Mouse (Mus musculus) spleen, postnatal 4 days (tissue): ENCODE results near the gene Irf1.

ENCODE experiments used
- DNase-seq, 2 experiments: peaks; one replicate each; pipeline ENCODE4 v3.0.0; 2022; ENCODE audit warnings: low spot score in 2 of 2

Gene Irf1

DNA sequence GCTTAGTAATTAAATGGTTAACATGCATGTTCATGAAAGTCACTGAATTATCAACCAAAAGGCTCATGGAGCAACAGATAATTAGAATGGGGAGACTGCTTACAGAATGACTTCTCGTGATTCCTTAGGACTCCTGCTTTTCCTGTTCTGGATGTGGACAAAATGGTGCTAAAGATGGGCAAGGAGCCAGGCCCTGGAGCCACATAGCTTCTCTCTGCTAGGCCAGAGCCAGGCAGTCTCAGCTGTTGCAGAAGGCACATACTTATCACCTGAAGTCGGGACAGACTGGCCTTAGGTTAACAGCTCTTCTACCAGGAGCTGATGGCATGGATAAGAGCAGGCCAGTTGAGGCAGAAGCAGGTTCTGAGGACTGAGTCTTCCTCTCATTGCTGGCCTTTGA lies 40.9 kb downstream of the Irf1 start:
- no peak for DNase-seq

DNA sequence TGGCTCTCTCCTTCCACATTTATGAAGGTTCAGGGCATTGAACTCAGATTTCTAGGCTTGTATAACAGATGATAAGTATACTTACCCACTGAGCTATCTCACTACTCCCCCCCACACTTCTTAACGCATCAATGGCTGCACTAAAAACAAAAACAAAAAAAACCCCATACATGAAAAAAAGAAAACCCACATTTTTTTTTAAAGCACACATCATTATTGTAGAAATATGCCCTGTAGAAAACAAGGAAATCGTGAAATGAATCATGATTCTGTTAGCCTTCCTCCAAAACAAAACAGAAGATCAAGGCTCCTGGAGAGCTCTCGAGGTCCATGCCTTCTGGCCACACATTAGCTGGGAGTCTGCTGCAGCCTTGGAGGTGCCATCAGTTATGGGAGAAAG lies 41.5 kb downstream of the Irf1 start:
- DNase-seq: no peak

DNA sequence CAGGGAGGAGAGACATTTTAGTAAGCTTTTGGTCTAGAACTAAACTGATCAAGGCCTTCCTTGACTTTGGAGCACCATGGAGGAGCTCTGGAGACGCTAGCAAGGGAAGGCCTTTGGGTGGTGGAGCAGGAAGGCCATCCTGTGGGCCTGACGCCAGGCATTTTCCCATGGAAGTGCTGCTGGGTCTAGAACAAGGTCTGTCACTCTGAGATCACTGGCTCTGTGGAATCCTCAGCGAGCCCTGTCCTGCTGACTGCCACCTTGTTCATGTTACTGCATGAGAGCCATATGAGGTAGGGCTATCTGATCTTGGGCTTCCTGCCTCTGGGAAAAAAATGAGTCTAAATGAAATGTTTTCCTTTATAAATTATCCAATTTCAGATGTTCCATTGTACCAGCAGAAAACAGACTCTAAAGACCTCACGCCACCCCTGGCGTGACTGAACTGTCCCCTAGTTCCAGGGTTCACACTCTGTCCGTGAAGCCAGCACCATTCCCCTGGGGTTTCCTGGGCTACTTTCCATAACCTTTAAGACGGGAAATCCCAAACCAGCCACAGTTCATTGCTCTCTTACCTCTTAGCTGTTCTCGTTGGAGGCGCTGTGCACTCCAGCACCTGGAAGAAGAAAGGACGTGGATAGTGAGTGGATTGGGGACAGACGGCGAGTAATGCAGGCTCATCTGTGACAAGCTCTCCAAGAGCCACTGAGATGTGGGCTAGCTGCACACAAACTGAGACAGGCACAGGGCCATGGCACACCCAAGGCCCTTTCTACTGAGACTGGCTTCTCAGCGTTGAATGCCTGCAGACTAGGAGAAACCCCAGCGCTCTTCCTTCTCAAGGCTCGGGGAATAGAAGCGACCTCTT lies 43.4 kb downstream of the Irf1 start:
- no peak for DNase-seq

DNA sequence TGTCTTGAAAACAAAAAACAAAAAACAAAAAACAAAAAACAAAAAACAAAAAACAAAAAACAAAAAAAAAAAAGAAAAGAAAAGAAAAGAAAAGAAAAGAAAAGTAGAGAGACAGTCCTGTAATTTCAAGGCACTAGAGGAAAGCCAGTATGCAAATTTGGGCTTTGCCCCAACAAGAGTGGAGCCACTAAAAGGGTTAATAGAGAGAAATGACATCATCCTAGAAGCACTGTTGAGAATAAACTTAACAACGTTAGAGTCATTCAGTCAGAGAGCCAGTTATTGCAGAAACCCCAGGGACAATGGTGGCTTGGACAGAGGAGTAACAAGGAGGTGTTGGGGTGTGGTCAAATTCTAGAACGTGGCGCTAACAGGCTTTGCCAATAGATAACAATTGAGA lies 45.0 kb downstream of the Irf1 start:
- no peak for DNase-seq

DNA sequence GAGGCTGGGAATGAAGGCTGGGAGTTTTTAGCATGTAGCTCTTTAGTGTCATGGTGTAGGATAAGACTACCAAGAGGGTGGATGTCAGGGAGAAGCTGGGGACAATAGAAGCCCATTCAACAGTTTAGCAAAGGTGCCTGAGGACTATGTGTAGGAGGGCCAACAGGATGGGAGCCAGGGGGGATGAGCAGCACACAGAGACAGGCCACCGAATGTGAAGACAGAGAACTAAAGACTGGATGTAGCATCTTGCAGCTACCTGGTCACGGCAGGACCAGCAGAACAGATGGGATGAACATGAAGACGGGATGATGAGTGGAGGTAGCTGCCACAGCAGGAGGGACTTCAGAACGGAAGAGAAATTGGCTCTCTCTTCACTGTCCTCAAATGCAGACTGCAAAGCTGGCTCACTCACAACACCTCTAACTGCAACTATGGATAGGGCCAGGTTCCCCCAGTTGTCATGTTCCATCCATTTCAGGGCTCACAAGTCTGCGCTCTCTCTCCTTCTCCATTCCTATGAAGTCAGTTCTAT lies 47.1 kb downstream of the Irf1 start:
- DNase-seq: no peak

DNA sequence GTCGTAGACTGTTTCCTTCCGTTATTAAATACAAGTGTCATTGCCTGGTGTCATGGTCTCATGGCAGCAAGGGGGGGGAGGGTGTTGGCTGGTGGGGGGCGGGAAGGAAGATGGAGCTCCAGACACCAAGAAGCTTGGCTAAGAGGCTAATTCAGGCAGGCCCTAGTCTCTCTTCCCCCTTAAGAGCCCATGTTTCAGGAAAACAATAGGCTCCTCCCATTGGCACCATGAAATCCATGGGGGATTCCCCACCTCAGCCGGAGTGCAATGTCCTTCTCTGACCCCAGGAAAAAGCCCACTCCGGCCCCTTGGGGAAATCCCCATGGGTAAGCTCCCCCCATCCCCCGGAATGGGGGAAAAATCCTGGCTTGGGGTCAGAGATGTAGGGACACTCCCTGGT lies 49.0 kb downstream of the Irf1 start:
- DNase-seq: no peak

DNA sequence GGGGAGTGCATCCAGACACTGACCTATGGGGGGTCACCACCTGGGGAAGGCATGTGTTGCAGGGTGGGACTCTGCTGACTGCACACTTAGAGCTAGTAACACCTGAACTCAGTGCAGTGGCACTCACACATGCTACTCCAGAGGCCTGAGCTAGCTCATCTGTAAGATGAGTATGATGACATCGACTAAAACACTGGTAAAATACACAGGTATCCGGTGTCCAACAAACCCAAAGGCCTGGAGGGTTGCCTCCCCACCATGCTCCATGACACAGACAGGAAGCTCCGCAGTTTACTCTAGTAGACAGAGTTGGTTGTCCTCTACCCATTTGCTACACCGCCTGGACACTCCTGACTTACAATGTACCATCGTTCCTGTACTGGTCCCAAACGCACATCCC lies 49.7 kb downstream of the Irf1 start:
- DNase-seq: no peak

DNA sequence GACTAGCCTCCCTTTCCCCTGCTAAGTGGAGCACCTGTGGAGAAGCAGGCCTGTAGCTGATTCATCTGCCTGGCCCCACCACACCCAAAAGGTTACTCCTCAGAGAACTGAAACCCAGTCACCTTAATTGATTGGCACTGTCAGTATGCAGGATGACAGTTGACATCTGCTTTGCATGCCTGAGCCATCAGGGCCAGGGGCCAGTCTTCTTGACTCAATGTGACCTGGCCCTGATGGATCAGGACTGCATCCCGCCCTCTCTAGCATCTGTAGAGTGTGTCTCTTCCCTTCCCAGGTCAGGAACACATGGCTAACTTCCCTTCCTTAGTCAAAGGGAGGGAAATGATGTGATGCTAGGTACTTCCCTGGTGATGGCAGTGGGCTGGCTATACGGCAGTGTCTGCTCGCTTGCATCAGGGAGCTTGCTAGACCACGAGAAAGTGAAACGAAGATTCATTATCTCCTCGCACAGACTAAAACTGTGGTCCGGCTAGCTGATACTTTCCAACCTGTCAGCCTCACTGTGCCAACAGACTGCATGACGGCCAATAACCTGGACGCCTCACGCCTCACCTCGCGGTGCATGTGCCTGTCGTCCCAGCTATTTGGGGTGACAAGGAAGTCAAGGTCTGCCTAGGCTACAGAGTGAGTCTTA lies 50.8 kb downstream of the Irf1 start:
- no peak for DNase-seq

DNA sequence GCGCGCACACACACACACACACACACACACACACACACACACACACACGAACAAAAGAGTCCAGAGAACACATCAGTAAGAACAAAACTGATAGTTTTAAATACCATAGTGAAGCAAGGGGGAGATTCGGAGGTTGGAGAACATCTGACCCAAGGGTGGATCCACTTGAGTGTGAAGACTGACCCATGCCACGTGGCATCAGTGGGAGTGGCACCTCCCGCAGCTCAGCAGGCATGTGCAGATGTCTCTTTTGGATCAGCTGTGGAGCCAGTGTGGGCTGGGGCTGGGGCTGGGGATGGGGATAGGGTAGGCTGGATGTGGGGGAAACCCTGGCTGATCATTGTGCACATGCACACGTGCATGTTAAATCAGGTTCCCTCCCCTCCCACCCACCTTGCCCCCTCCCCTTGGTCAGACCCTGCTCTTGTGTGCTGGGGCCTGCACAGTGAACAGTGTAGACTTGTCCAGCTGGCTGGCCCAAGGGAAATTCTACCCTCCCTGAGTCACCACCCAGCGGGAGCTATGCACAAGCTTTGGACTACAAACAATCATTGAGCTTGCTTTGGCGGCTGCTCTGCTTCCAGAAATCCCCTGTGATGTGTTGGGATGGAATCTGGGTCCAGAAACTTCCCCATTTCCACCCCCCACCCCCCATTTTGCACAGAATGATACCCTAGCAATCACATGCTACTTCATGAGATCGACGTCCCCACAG lies 51.6 kb downstream of the Irf1 start:
- DNase-seq: no peak

DNA sequence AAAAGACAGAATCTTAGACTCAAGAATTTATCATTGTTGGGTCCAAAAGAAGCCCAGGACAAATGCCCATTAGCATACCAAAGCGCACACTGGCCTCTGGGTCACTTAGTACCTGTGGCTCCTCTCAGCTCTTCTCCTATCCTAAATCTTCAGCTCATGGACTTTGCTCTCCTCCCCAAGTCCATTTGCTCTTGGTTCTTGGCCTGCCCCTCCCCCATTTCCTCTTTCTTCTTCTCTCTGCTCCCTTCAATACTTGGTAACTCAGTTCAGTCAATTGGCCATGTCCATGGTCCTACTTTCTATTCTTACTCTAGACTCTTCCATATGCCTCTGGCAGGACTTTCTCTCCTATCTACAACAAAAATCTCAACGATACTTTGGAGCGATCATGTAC lies 52.1 kb downstream of the Irf1 start:
- DNase-seq: no peak

DNA sequence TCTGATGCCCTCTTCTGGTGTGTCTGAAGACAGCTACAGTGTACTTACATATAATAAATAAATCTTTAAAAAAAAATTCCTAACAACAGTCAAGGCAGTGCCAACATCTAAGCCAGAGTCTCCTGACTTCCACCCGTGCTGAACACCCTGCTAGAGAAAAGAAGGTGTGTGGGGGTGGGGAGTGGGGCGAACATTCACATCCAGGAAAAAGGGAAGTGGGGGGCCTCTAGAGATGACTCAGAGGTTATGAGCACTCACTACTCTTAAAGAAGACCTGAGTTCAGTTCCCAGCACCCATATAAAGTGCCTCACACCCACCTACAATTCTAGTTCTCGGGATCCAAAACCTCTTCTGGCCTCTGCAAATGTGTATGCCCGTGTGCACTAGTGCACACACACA lies 55.6 kb downstream of the Irf1 start:
- DNase-seq: no peak
